Mouse (Mus musculus): ENCODE results near the gene Fam205a1. TPM values are rescaled to one million over a fixed set of nuclear protein-coding genes. Genes with fewer than 3 reads are reported as not detected.

Fam205a1 gene
- polyA plus RNA-seq (2012; rRNA removed), result 0.11 and 0.25 TPM in 2 replicates

GRCm38 (mm10) chr4:42853788-42854187, at the start of gene Fam205a1:
TSS of gene Fam205a1 (minus strand) at chr4:42853888.

GRCm38 (mm10) chr4:42874134-42874533, 20.4 kb upstream of the Fam205a1 start, which contains the start of gene Fam205c:
TSS of gene Fam205c (minus strand) at chr4:42874234.

GRCm38 (mm10) chr4:42856671-42857070, 3.0 kb upstream of the Fam205a1 start, which contains the start of gene Gm12394:
TSS of gene Gm12394 (minus strand) at chr4:42856771.

Other genes with a start within 250 kb of the Fam205a1 start
- not detected in 2 replicates for gene Gm10591, start 241.7 kb downstream of the Fam205a1 start, polyA plus RNA-seq (2012; rRNA removed)
- gene Gm2564, start 224.2 kb downstream of the Fam205a1 start, polyA plus RNA-seq (2012; rRNA removed), result not detected in 2 replicates
- gene Ccl27b, start 198.6 kb downstream of the Fam205a1 start, polyA plus RNA-seq (2012; rRNA removed), result not detected in 2 replicates
- not detected in 2 replicates for gene Il11ra2, start 192.0 kb downstream of the Fam205a1 start, polyA plus RNA-seq (2012; rRNA removed)
- gene 4930578G10Rik, start 118.3 kb downstream of the Fam205a1 start, polyA plus RNA-seq (2012; rRNA removed), result not detected in 2 replicates
- not detected in 2 replicates for gene Ccl19, start 97.3 kb downstream of the Fam205a1 start, polyA plus RNA-seq (2012; rRNA removed)
- gene Ccl21a, start 79.9 kb downstream of the Fam205a1 start, polyA plus RNA-seq (2012; rRNA removed), result 0.02 and 0.17 TPM in 2 replicates
- not detected in 2 replicates for gene Gm12394, start 2.9 kb upstream of the Fam205a1 start, polyA plus RNA-seq (2012; rRNA removed)
- gene Fam205c, start 20.3 kb upstream of the Fam205a1 start, polyA plus RNA-seq (2012; rRNA removed), result 0.03 and 0.06 TPM in 2 replicates
- gene Phf24, start 62.8 kb upstream of the Fam205a1 start, polyA plus RNA-seq (2012; rRNA removed), result 0.09 TPM in 2 replicates
- gene Dnajb5, start 95.9 kb upstream of the Fam205a1 start, polyA plus RNA-seq (2012; rRNA removed), result 0.85 and 0.96 TPM in 2 replicates
- 0.06 TPM in 1 of 2 replicates, not detected in the other for gene 1700022I11Rik, start 115.7 kb upstream of the Fam205a1 start, polyA plus RNA-seq (2012; rRNA removed)
- gene Vcp, start 146.6 kb upstream of the Fam205a1 start, polyA plus RNA-seq (2012; rRNA removed), result 84.9 and 92.1 TPM in 2 replicates
- 8.2 and 9.7 TPM in 2 replicates for gene Fancg, start 156.6 kb upstream of the Fam205a1 start, polyA plus RNA-seq (2012; rRNA removed)
- 6.6 and 9.3 TPM in 2 replicates for gene Pigo, start 171.9 kb upstream of the Fam205a1 start, polyA plus RNA-seq (2012; rRNA removed)
- gene Stoml2, start 177.8 kb upstream of the Fam205a1 start, polyA plus RNA-seq (2012; rRNA removed), result 74.1 and 96.3 TPM in 2 replicates
- gene Fam214b, start 192.3 kb upstream of the Fam205a1 start, polyA plus RNA-seq (2012; rRNA removed), result 15.8 and 22.5 TPM in 2 replicates
- gene Unc13b, start 205.1 kb upstream of the Fam205a1 start, polyA plus RNA-seq (2012; rRNA removed), result 0.78 and 0.81 TPM in 2 replicates